Mouse (Mus musculus) E14TG2a.4 (cell line): ENCODE data around the gene Top2a.

Experiments used
- CTCF ChIP-seq: conservative IDR thresholded peaks from 2 replicates; pipeline ENCODE4 v1.5.1; 2014; ENCODE audit warnings: low read length
- POU5F1 ChIP-seq: IDR thresholded peaks from 2 replicates; pipeline ENCODE4 v1.6.1; 2014; ENCODE audit warnings: low read length, borderline replicate concordance

GRCm38 (mm10) chr11:99055143-99055542 is 31.2 kb upstream of the Top2a start:
- TF ChIP-seq CTCF: no peak
- TF ChIP-seq POU5F1: no peak
